Mouse (Mus musculus) liver, embryonic 13.5 days (tissue): Measurements from ENCODE around the gene Cacul1. TPM values are rescaled to one million over a fixed set of nuclear protein-coding genes. Genes with fewer than 3 reads are reported as not detected.

Experiments used
- ATAC-seq: fragments of 200-750 bp; cut with Nextera tagmentation; 2 replicates; pipeline ENCODE4 v1.8.0; 2017; ENCODE audit warnings: low read depth, mild to moderate bottlenecking, moderate number of reproducible peaks, moderate library complexity
- DNase-seq: peaks from one replicate; pipeline ENCODE4 v3.0.0; 2022
- H3K27ac ChIP-seq: fragments of 300-500 bp; sonication (generic); 2 replicates; pipeline ENCODE4 v1.5.1; 2015; ENCODE audit warnings: moderate library complexity, mild to moderate bottlenecking, inconsistent platforms
- H3K27me3 ChIP-seq: fragments of 300-500 bp; sonication (generic); 2 replicates; pipeline ENCODE4 v1.6.1; 2015; ENCODE audit warnings: mild to moderate bottlenecking, inconsistent platforms
- H3K36me3 ChIP-seq: fragments of 300-500 bp; sonication (generic); 2 replicates; pipeline ENCODE4 v1.6.1; 2015; ENCODE audit warnings: mild to moderate bottlenecking, inconsistent platforms
- H3K4me1 ChIP-seq: fragments of 300-500 bp; sonication (generic); replicated peaks from 2 replicates; pipeline ENCODE4 v1.6.1; 2015; ENCODE audit warnings: inconsistent platforms
- H3K4me2 ChIP-seq: fragments of 300-500 bp; sonication (generic); 2 replicates; pipeline ENCODE4 v1.6.1; 2015; ENCODE audit warnings: inconsistent platforms, mild to moderate bottlenecking, moderate library complexity
- H3K4me3 ChIP-seq: fragments of 300-500 bp; sonication (generic); replicated peaks from 2 replicates; pipeline ENCODE4 v1.5.1; 2015; ENCODE audit warnings: mild to moderate bottlenecking, inconsistent platforms
- H3K9ac ChIP-seq: fragments of 300-500 bp; sonication (generic); 2 replicates; pipeline ENCODE4 v1.6.1; 2015; ENCODE audit warnings: mild to moderate bottlenecking, inconsistent platforms
- H3K9me3 ChIP-seq: fragments of 300-500 bp; sonication (generic); replicated peaks from 2 replicates; pipeline ENCODE4 v1.6.1; 2016; ENCODE audit warnings: inconsistent platforms
- WGBS: fragments of 180-500 bp; shearing (Covaris S2); methylation state at CpG from one replicate; pipeline ENCODE4 v1.1.7; 2015; ENCODE audit not compliant: insufficient replicate concordance; 5-methylcytosine and 5-hydroxymethylcytosine counted together
- polyA plus RNA-seq: library from polyadenylated mRNA; unstranded; fragments of >200 nt; fragmentation: Nextera tagmentation; extraction: Ambion mirVana; gene quantifications from 2 replicates; pipeline ENCODE4 v1.2.1, GENCODE M21; 2015

The Cacul1 gene
- polyA plus RNA-seq, 1 experiment from 2014 or later = 8.9 TPM

- DNase-seq (no peak), ATAC-seq (no peak)
- no peak overlapping the region for H3K4me2 ChIP-seq
- H3K27me3 ChIP-seq = no peaks in the 10 kb centered on the region
- H3K9ac ChIP-seq = no peak overlapping the region
- no peaks in the 10 kb centered on the region for H3K9me3 ChIP-seq
- H3K4me1 ChIP-seq = peaks cover 23% of the 10 kb centered on the region
- whole genome bisulfite sequencing = 100% methylated on average over 2 of the region's 2 CpGs
- H3K27ac ChIP-seq = no peak overlapping the region
- no peak overlapping the region for H3K4me3 ChIP-seq
- no peaks in the 10 kb centered on the region for H3K36me3 ChIP-seq
Measured at GRCm38 (mm10) chr19:60583201-60583600, 2.4 kb upstream of the Cacul1 start.

GRCm38 (mm10) chr19:60581377-60582290 lies 809 bp upstream of the Cacul1 start:
- no peaks in the 10 kb centered on the region for H3K27me3 ChIP-seq
- H3K4me1 ChIP-seq = peaks cover 28% of the 10 kb centered on the region
- H3K9ac ChIP-seq = peak overlapping the region; percentile 87
- peak overlapping the region; percentile 90 for H3K27ac ChIP-seq
- WGBS = 35% methylated on average over 4 of the region's 4 CpGs
- H3K4me3 ChIP-seq = peak overlapping the region; percentile 97
- H3K36me3 ChIP-seq = no peaks in the 10 kb centered on the region
- ATAC-seq (peak; percentile 42), DNase-seq (no peak)
- no peaks in the 10 kb centered on the region for H3K9me3 ChIP-seq
- H3K4me2 ChIP-seq = peak overlapping the region; percentile 85

GRCm38 (mm10) chr19:60579771-60580581 lies 849 bp downstream of the Cacul1 start:
- DNase-seq (peak; percentile 41), ATAC-seq (peak; percentile 16)
- Histone ChIP-seq H3K9me3 (no peaks in the 10 kb centered on the region), H3K27me3 (no peaks in the 10 kb centered on the region), H3K36me3 (no peaks in the 10 kb centered on the region), H3K27ac (peak overlapping the region; percentile 90), H3K4me3 (peak overlapping the region; percentile 97), H3K4me1 (peaks cover 39% of the 10 kb centered on the region), H3K4me2 (peak overlapping the region; percentile 85), H3K9ac (peak overlapping the region; percentile 87)
- under 1% methylated on average over 34 of the region's 34 CpGs for WGBS

- ATAC-seq = no peak
- H3K4me3 ChIP-seq = no peak overlapping the region
- no peaks in the 10 kb centered on the region for H3K27me3 ChIP-seq
- DNase-seq = no peak
- H3K27ac ChIP-seq = no peak overlapping the region
- no peak overlapping the region for H3K9ac ChIP-seq
- H3K36me3 ChIP-seq = peaks cover 8% of the 10 kb centered on the region
- WGBS = 70% methylated on average over 1 of the region's 1 CpGs
- no peaks in the 10 kb centered on the region for H3K9me3 ChIP-seq
- H3K4me2 ChIP-seq = no peak overlapping the region
- H3K4me1 ChIP-seq = peaks cover 40% of the 10 kb centered on the region
Measured at GRCm38 (mm10) chr19:60576741-60577140, 4.1 kb downstream of the Cacul1 start.

GRCm38 (mm10) chr19:60560497-60560896 lies 20.3 kb downstream of the Cacul1 start:
- H3K9ac ChIP-seq = no peak overlapping the region
- H3K4me2 ChIP-seq = no peak overlapping the region
- peaks cover 20% of the 10 kb centered on the region for H3K4me1 ChIP-seq
- no peak for DNase-seq
- no peaks in the 10 kb centered on the region for H3K27me3 ChIP-seq
- peaks cover 8% of the 10 kb centered on the region; the same call in 1 of the 2 replicates for H3K36me3 ChIP-seq
- peak; percentile 41; the same call in 1 of the 2 replicates for ATAC-seq
- no peaks in the 10 kb centered on the region for H3K9me3 ChIP-seq
- H3K4me3 ChIP-seq = no peak overlapping the region
- H3K27ac ChIP-seq = no peak overlapping the region

GRCm38 (mm10) chr19:60554866-60555438 lies 25.9 kb downstream of the Cacul1 start:
- no peak for DNase-seq
- Histone ChIP-seq H3K4me3 (no peak overlapping the region), H3K36me3 (peaks cover 13% of the 10 kb centered on the region), H3K9ac (no peak overlapping the region), H3K27ac (no peak overlapping the region), H3K4me1 (no peaks in the 10 kb centered on the region), H3K27me3 (no peaks in the 10 kb centered on the region), H3K4me2 (no peak overlapping the region), H3K9me3 (no peaks in the 10 kb centered on the region)
- no peak for ATAC-seq
- 79% methylated on average over 4 of the region's 4 CpGs for WGBS

GRCm38 (mm10) chr19:60553501-60553900 lies 27.3 kb downstream of the Cacul1 start:
- Histone ChIP-seq H3K9me3 (no peaks in the 10 kb centered on the region), H3K27ac (no peak overlapping the region), H3K27me3 (no peaks in the 10 kb centered on the region), H3K9ac (no peak overlapping the region), H3K4me3 (no peak overlapping the region), H3K4me1 (no peaks in the 10 kb centered on the region), H3K36me3 (peaks cover 13% of the 10 kb centered on the region), H3K4me2 (no peak overlapping the region)
- no peak for ATAC-seq
- DNase-seq = peak; percentile 23

GRCm38 (mm10) chr19:60543302-60543701 lies 37.5 kb downstream of the Cacul1 start:
- ATAC-seq (no peak), DNase-seq (no peak)
- no peak overlapping the region for H3K9ac ChIP-seq
- peaks cover 18% of the 10 kb centered on the region for H3K36me3 ChIP-seq
- H3K4me2 ChIP-seq = no peak overlapping the region
- WGBS = 70% methylated on average over 2 of the region's 2 CpGs
- no peak overlapping the region for H3K4me3 ChIP-seq
- no peaks in the 10 kb centered on the region for H3K27me3 ChIP-seq
- H3K9me3 ChIP-seq = no peaks in the 10 kb centered on the region
- no peaks in the 10 kb centered on the region for H3K4me1 ChIP-seq
- H3K27ac ChIP-seq = no peak overlapping the region

- no peak overlapping the region for H3K9ac ChIP-seq
- no peak overlapping the region for H3K27ac ChIP-seq
- H3K9me3 ChIP-seq = no peaks in the 10 kb centered on the region
- H3K4me3 ChIP-seq = no peak overlapping the region
- no peak for ATAC-seq
- DNase-seq = no peak
- H3K4me1 ChIP-seq = no peaks in the 10 kb centered on the region
- H3K27me3 ChIP-seq = no peaks in the 10 kb centered on the region
- H3K36me3 ChIP-seq = peaks cover 20% of the 10 kb centered on the region
- no peak overlapping the region for H3K4me2 ChIP-seq
- 77% methylated on average over 2 of the region's 2 CpGs for WGBS
Measured at GRCm38 (mm10) chr19:60531897-60532296, 48.9 kb downstream of the Cacul1 start.

GRCm38 (mm10) chr19:60530171-60530570 lies 50.7 kb downstream of the Cacul1 start:
- H3K4me3 ChIP-seq = no peak overlapping the region
- no peak overlapping the region for H3K27ac ChIP-seq
- no peak overlapping the region for H3K4me2 ChIP-seq
- ATAC-seq = no peak
- H3K9me3 ChIP-seq = no peaks in the 10 kb centered on the region
- WGBS = 67% methylated on average over 1 of the region's 1 CpGs
- no peak for DNase-seq
- no peak overlapping the region for H3K9ac ChIP-seq
- peaks cover 20% of the 10 kb centered on the region for H3K36me3 ChIP-seq
- H3K4me1 ChIP-seq = no peaks in the 10 kb centered on the region
- no peaks in the 10 kb centered on the region for H3K27me3 ChIP-seq

- no peak for ATAC-seq
- no peaks in the 10 kb centered on the region for H3K4me1 ChIP-seq
- H3K4me2 ChIP-seq = no peak overlapping the region
- peaks cover 20% of the 10 kb centered on the region for H3K36me3 ChIP-seq
- H3K27me3 ChIP-seq = no peaks in the 10 kb centered on the region
- no peak overlapping the region for H3K27ac ChIP-seq
- no peak overlapping the region for H3K9ac ChIP-seq
- H3K4me3 ChIP-seq = no peak overlapping the region
- H3K9me3 ChIP-seq = no peaks in the 10 kb centered on the region
- WGBS = 51% methylated on average over 1 of the region's 1 CpGs
- DNase-seq = no peak
Measured at GRCm38 (mm10) chr19:60529302-60529701, 51.5 kb downstream of the Cacul1 start.
